Mouse (Mus musculus): ENCODE data around the gene Mast4. TPM values are rescaled to one million over a fixed set of nuclear protein-coding genes. Genes with fewer than 3 reads are reported as not detected.

Mast4 gene
- total and polyA plus RNA-seq, 3 experiments = 0.04 to 1.1 (median 0.23) TPM

- Histone ChIP-seq H3K27me3 (ENCODE audit: insufficient read depth, low read length) (no peaks in the 10 kb centered on the region), H3K36me3 (replicated peaks) (no peaks in the 10 kb centered on the region), H3K9me3 (replicated peaks) (no peaks in the 10 kb centered on the region), H3K4me1 (ENCODE audit: insufficient read depth, low read depth, low read length) (no peaks in the 10 kb centered on the region), H3K4me3 (ENCODE audit: low read depth, low read length) (no peak overlapping the region)
- no peak for DNase-seq (ENCODE audit: low spot score)
- no peak for ATAC-seq (ENCODE audit: extremely low read depth, insufficient number of reproducible peaks, low FRiP score, poor library complexity, severe bottlenecking)
- TF ChIP-seq CTCF (IDR thresholded peaks at IDR 0.05; ENCODE audit: low read depth, low read length) = no peak
- no peak for TF ChIP-seq GATA2 (IDR thresholded peaks at IDR 0.05; ENCODE audit: borderline replicate concordance, low read depth, low read length)
- no peak for TF ChIP-seq TAL1 (conservative IDR thresholded peaks at IDR 0.05; ENCODE audit: low read depth, low read length)
- no peak for TF ChIP-seq POLR2AphosphoS5 (IDR thresholded peaks at IDR 0.05; ENCODE audit: insufficient replicate concordance, low read depth, low read length)
- no peak for TF ChIP-seq GATA1 (IDR thresholded peaks at IDR 0.05; ENCODE audit: borderline replicate concordance, low read length)
These were observed 606.3 kb downstream of the Mast4 start for GRCm38 (mm10) chr13:102728035-102728434.

GRCm38 (mm10) chr13:102726876-102727275 is 607.4 kb downstream of the Mast4 start:
- DNase-seq (ENCODE audit: low spot score) (no peak), ATAC-seq (ENCODE audit: extremely low read depth, insufficient number of reproducible peaks, low FRiP score, poor library complexity, severe bottlenecking) (no peak)
- no peaks in the 10 kb centered on the region for H3K4me1 ChIP-seq (ENCODE audit: insufficient read depth, low read depth, low read length)
- H3K27me3 ChIP-seq (ENCODE audit: insufficient read depth, low read length) = no peaks in the 10 kb centered on the region
- no peak overlapping the region for H3K4me3 ChIP-seq (ENCODE audit: low read depth, low read length)
- no peaks in the 10 kb centered on the region for H3K9me3 ChIP-seq (replicated peaks)
- TF ChIP-seq GATA2 (IDR thresholded peaks at IDR 0.05; ENCODE audit: borderline replicate concordance, low read depth, low read length) = no peak
- TF ChIP-seq TAL1 (conservative IDR thresholded peaks at IDR 0.05; ENCODE audit: low read depth, low read length) = no peak
- TF ChIP-seq POLR2AphosphoS5 (IDR thresholded peaks at IDR 0.05; ENCODE audit: insufficient replicate concordance, low read depth, low read length) = no peak
- TF ChIP-seq CTCF (IDR thresholded peaks at IDR 0.05; ENCODE audit: low read depth, low read length) = no peak
- TF ChIP-seq GATA1 (IDR thresholded peaks at IDR 0.05; ENCODE audit: borderline replicate concordance, low read length) = no peak
- H3K36me3 ChIP-seq (replicated peaks) = no peaks in the 10 kb centered on the region

DNA sequence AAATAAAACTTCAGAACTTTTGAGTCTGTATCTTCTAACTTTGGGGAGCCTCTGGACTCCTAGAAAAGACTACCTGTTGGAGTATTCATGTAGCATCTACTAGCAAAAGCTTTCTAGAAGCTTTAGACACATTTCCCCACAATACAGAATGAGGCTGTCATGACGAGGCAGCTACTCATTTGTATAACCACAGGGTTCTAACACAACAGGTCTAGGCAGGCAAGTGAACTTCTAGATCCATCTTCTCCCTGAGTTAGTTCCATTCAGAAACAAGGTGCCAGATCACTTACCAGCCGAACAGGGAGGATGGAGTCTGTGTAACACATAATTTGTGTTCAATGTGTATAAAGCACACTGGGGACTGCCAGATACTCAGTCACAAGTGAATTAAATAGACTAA is 608.4 kb downstream of the Mast4 start:
- H3K36me3 ChIP-seq (replicated peaks) = no peaks in the 10 kb centered on the region
- ATAC-seq (ENCODE audit: extremely low read depth, insufficient number of reproducible peaks, low FRiP score, poor library complexity, severe bottlenecking) (no peak), DNase-seq (ENCODE audit: low spot score) (no peak)
- H3K4me1 ChIP-seq (ENCODE audit: insufficient read depth, low read depth, low read length) = no peaks in the 10 kb centered on the region
- TF ChIP-seq CTCF (IDR thresholded peaks at IDR 0.05; ENCODE audit: low read depth, low read length) (no peak), TAL1 (conservative IDR thresholded peaks at IDR 0.05; ENCODE audit: low read depth, low read length) (no peak), POLR2AphosphoS5 (IDR thresholded peaks at IDR 0.05; ENCODE audit: insufficient replicate concordance, low read depth, low read length) (no peak), GATA1 (IDR thresholded peaks at IDR 0.05; ENCODE audit: borderline replicate concordance, low read length) (no peak), GATA2 (IDR thresholded peaks at IDR 0.05; ENCODE audit: borderline replicate concordance, low read depth, low read length) (no peak)
- H3K4me3 ChIP-seq (ENCODE audit: low read depth, low read length) = no peak overlapping the region
- no peaks in the 10 kb centered on the region for H3K27me3 ChIP-seq (ENCODE audit: insufficient read depth, low read length)
- H3K9me3 ChIP-seq (replicated peaks) = no peaks in the 10 kb centered on the region

GRCm38 (mm10) chr13:102725416-102725815 is 608.9 kb downstream of the Mast4 start:
- no peaks in the 10 kb centered on the region for H3K27me3 ChIP-seq (ENCODE audit: insufficient read depth, low read length)

DNA sequence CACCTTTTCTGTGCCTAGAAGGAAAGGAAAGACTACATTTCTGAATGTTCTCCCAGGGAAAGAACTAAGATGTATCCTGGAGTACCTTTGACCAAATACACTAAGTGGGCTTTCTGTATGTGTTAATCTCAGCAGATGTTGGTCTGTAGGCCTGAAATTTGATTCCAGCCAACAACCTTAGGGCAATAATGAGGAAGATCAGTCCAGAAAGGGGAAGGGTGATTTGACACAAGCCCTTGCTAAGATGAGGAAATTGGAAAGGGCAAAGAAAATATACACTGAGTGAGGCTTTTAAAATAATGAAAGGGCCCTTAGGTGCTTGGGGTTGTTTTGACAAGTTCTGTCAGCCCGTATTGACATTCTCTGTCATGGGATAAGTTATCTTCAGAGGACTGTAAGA is 617.3 kb downstream of the Mast4 start:
- Histone ChIP-seq H3K4me3 (ENCODE audit: low read depth, low read length) (no peak overlapping the region), H3K4me1 (ENCODE audit: insufficient read depth, low read depth, low read length) (no peaks in the 10 kb centered on the region), H3K9me3 (replicated peaks) (no peaks in the 10 kb centered on the region), H3K36me3 (replicated peaks) (no peaks in the 10 kb centered on the region), H3K27me3 (ENCODE audit: insufficient read depth, low read length) (no peaks in the 10 kb centered on the region)
- TF ChIP-seq GATA1 (IDR thresholded peaks at IDR 0.05; ENCODE audit: borderline replicate concordance, low read length) = no peak
- no peak for TF ChIP-seq POLR2AphosphoS5 (IDR thresholded peaks at IDR 0.05; ENCODE audit: insufficient replicate concordance, low read depth, low read length)
- no peak for TF ChIP-seq CTCF (IDR thresholded peaks at IDR 0.05; ENCODE audit: low read depth, low read length)
- TF ChIP-seq TAL1 (conservative IDR thresholded peaks at IDR 0.05; ENCODE audit: low read depth, low read length) = no peak
- no peak for TF ChIP-seq GATA2 (IDR thresholded peaks at IDR 0.05; ENCODE audit: borderline replicate concordance, low read depth, low read length)
- ATAC-seq (ENCODE audit: extremely low read depth, insufficient number of reproducible peaks, low FRiP score, poor library complexity, severe bottlenecking) (no peak), DNase-seq (ENCODE audit: low spot score) (no peak)

More at GRCm38 (mm10) chr13:102725416-102725815, 608.9 kb downstream of the Mast4 start:
- ATAC-seq (ENCODE audit: extremely low read depth, insufficient number of reproducible peaks, low FRiP score, poor library complexity, severe bottlenecking) (no peak), DNase-seq (ENCODE audit: low spot score) (no peak)
- Histone ChIP-seq H3K9me3 (replicated peaks) (no peaks in the 10 kb centered on the region), H3K4me3 (ENCODE audit: low read depth, low read length) (no peak overlapping the region), H3K4me1 (ENCODE audit: insufficient read depth, low read depth, low read length) (no peaks in the 10 kb centered on the region), H3K36me3 (replicated peaks) (no peaks in the 10 kb centered on the region)
- no peak for TF ChIP-seq POLR2AphosphoS5 (IDR thresholded peaks at IDR 0.05; ENCODE audit: insufficient replicate concordance, low read depth, low read length)
- TF ChIP-seq TAL1 (conservative IDR thresholded peaks at IDR 0.05; ENCODE audit: low read depth, low read length) = no peak
- TF ChIP-seq GATA1 (IDR thresholded peaks at IDR 0.05; ENCODE audit: borderline replicate concordance, low read length) = no peak
- no peak for TF ChIP-seq GATA2 (IDR thresholded peaks at IDR 0.05; ENCODE audit: borderline replicate concordance, low read depth, low read length)
- no peak for TF ChIP-seq CTCF (IDR thresholded peaks at IDR 0.05; ENCODE audit: low read depth, low read length)

DNA sequence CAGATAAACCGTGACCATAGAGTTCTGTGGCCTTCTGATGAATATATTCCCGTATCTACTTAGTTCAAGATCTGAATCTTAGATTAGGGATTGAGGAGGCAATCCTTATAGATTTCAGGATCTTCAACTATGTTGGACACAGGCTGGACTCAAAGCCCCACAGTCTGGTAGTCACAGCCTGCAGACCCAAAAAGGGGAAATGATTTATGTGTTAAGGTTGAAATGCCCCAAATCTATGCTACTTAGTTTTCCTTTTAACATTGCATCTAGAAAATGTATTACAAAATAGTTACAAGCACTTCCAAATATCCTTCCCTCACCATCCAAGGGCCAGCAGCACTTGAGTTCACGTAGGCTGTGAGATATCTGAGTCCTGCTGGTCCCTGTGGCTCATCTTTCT is 633.6 kb downstream of the Mast4 start:
- Histone ChIP-seq H3K27me3 (ENCODE audit: insufficient read depth, low read length) (peaks cover 2% of the 10 kb centered on the region; the same call in 1 of the 2 replicates), H3K4me1 (ENCODE audit: insufficient read depth, low read depth, low read length) (no peaks in the 10 kb centered on the region), H3K4me3 (ENCODE audit: low read depth, low read length) (no peak overlapping the region), H3K36me3 (replicated peaks) (no peaks in the 10 kb centered on the region), H3K9me3 (replicated peaks) (no peaks in the 10 kb centered on the region)
- no peak for TF ChIP-seq POLR2AphosphoS5 (IDR thresholded peaks at IDR 0.05; ENCODE audit: insufficient replicate concordance, low read depth, low read length)
- no peak for TF ChIP-seq TAL1 (conservative IDR thresholded peaks at IDR 0.05; ENCODE audit: low read depth, low read length)
- TF ChIP-seq GATA1 (IDR thresholded peaks at IDR 0.05; ENCODE audit: borderline replicate concordance, low read length) = no peak
- no peak for TF ChIP-seq CTCF (IDR thresholded peaks at IDR 0.05; ENCODE audit: low read depth, low read length)
- no peak for ATAC-seq (ENCODE audit: extremely low read depth, insufficient number of reproducible peaks, low FRiP score, poor library complexity, severe bottlenecking)
- no peak for DNase-seq (ENCODE audit: low spot score)

Measured in G1E (cell line).